Mouse (Mus musculus): ENCODE data around the gene Pus1. TPM values are rescaled to one million over a fixed set of nuclear protein-coding genes. Genes with fewer than 3 reads are reported as not detected.

Gene Pus1
- polyA plus RNA-seq, 1 experiment from 2014 or later = 31.3 TPM

GRCm38 (mm10) chr5:110806676-110807075 is 26.2 kb upstream of the Pus1 start:
- Histone ChIP-seq H3K27ac (ENCODE audit: low read length) (no peak overlapping the region), H3K4me3 (ENCODE audit: low read length) (no peak overlapping the region), H3K27me3 (ENCODE audit: control insufficient read depth, insufficient read depth, low read length) (no peaks in the 10 kb centered on the region), H3K36me3 (ENCODE audit: control insufficient read depth, insufficient read depth) (peaks cover 11% of the 10 kb centered on the region), H3K4me1 (ENCODE audit: control insufficient read depth, insufficient read depth, low read length) (peaks cover 36% of the 10 kb centered on the region), H3K4me2 (ENCODE audit: low read depth, low read length) (no peak overlapping the region), H3K9me3 (replicated peaks; ENCODE audit: control insufficient read depth, low read length) (no peaks in the 10 kb centered on the region), H3K9ac (ENCODE audit: low read length) (no peak overlapping the region)
- 78% methylated on average over 1 of the region's 1 CpGs for WGBS
- ATAC-seq (replicated peaks; ENCODE audit: extremely low read depth, insufficient read depth, low FRiP score) = no peak

- Histone ChIP-seq H3K27ac (ENCODE audit: low read length) (no peak overlapping the region), H3K4me1 (ENCODE audit: control insufficient read depth, insufficient read depth, low read length) (peaks cover 36% of the 10 kb centered on the region), H3K27me3 (ENCODE audit: control insufficient read depth, insufficient read depth, low read length) (no peaks in the 10 kb centered on the region), H3K4me3 (ENCODE audit: low read length) (no peak overlapping the region), H3K4me2 (ENCODE audit: low read depth, low read length) (no peak overlapping the region), H3K9me3 (replicated peaks; ENCODE audit: control insufficient read depth, low read length) (no peaks in the 10 kb centered on the region), H3K9ac (ENCODE audit: low read length) (no peak overlapping the region), H3K36me3 (ENCODE audit: control insufficient read depth, insufficient read depth) (peaks cover 11% of the 10 kb centered on the region)
- WGBS = 80% methylated on average over 4 of the region's 4 CpGs
- ATAC-seq (replicated peaks; ENCODE audit: extremely low read depth, insufficient read depth, low FRiP score) = no peak
These were observed 25.7 kb upstream of the Pus1 start for GRCm38 (mm10) chr5:110806154-110806553.

GRCm38 (mm10) chr5:110804012-110804743 is 23.7 kb upstream of the Pus1 start:
- ATAC-seq (replicated peaks; ENCODE audit: extremely low read depth, insufficient read depth, low FRiP score) = no peak
- no peak overlapping the region for H3K4me2 ChIP-seq (ENCODE audit: low read depth, low read length)

GRCm38 (mm10) chr5:110802809-110803208 is 22.4 kb upstream of the Pus1 start:
- Histone ChIP-seq H3K27ac (ENCODE audit: low read length) (no peak overlapping the region), H3K4me2 (ENCODE audit: low read depth, low read length) (no peak overlapping the region), H3K27me3 (ENCODE audit: control insufficient read depth, insufficient read depth, low read length) (no peaks in the 10 kb centered on the region), H3K4me1 (ENCODE audit: control insufficient read depth, insufficient read depth, low read length) (peaks cover 35% of the 10 kb centered on the region), H3K9me3 (replicated peaks; ENCODE audit: control insufficient read depth, low read length) (no peaks in the 10 kb centered on the region), H3K9ac (ENCODE audit: low read length) (no peak overlapping the region), H3K36me3 (ENCODE audit: control insufficient read depth, insufficient read depth) (peaks cover 20% of the 10 kb centered on the region), H3K4me3 (ENCODE audit: low read length) (no peak overlapping the region)
- no peak for ATAC-seq (replicated peaks; ENCODE audit: extremely low read depth, insufficient read depth, low FRiP score)

More at GRCm38 (mm10) chr5:110804012-110804743, 23.7 kb upstream of the Pus1 start:
- 74% methylated on average over 7 of the region's 7 CpGs for WGBS
- Histone ChIP-seq H3K9me3 (replicated peaks; ENCODE audit: control insufficient read depth, low read length) (no peaks in the 10 kb centered on the region), H3K27ac (ENCODE audit: low read length) (no peak overlapping the region), H3K4me1 (ENCODE audit: control insufficient read depth, insufficient read depth, low read length) (peaks cover 38% of the 10 kb centered on the region), H3K4me3 (ENCODE audit: low read length) (no peak overlapping the region), H3K36me3 (ENCODE audit: control insufficient read depth, insufficient read depth) (peaks cover 11% of the 10 kb centered on the region), H3K27me3 (ENCODE audit: control insufficient read depth, insufficient read depth, low read length) (no peaks in the 10 kb centered on the region), H3K9ac (ENCODE audit: low read length) (no peak overlapping the region)

GRCm38 (mm10) chr5:110802186-110802585 is 21.7 kb upstream of the Pus1 start:
- peaks cover 22% of the 10 kb centered on the region for H3K36me3 ChIP-seq (ENCODE audit: control insufficient read depth, insufficient read depth)
- peaks cover 34% of the 10 kb centered on the region for H3K4me1 ChIP-seq (ENCODE audit: control insufficient read depth, insufficient read depth, low read length)

GRCm38 (mm10) chr5:110801036-110801624 is 20.7 kb upstream of the Pus1 start:
- WGBS = 85% methylated on average over 3 of the region's 3 CpGs
- ATAC-seq (replicated peaks; ENCODE audit: extremely low read depth, insufficient read depth, low FRiP score) = no peak
- peaks cover 28% of the 10 kb centered on the region for H3K4me1 ChIP-seq (ENCODE audit: control insufficient read depth, insufficient read depth, low read length)
- 0 out of 2 replicates have a peak overlapping the region, but pooled peaks have one; percentile 17 for H3K9ac ChIP-seq (ENCODE audit: low read length)
- H3K27ac ChIP-seq (ENCODE audit: low read length) = no peak overlapping the region
- no peak overlapping the region for H3K4me3 ChIP-seq (ENCODE audit: low read length)
- H3K36me3 ChIP-seq (ENCODE audit: control insufficient read depth, insufficient read depth) = peaks cover 24% of the 10 kb centered on the region
- H3K4me2 ChIP-seq (ENCODE audit: low read depth, low read length) = no peak overlapping the region
- H3K27me3 ChIP-seq (ENCODE audit: control insufficient read depth, insufficient read depth, low read length) = no peaks in the 10 kb centered on the region
- H3K9me3 ChIP-seq (replicated peaks; ENCODE audit: control insufficient read depth, low read length) = no peaks in the 10 kb centered on the region

More at GRCm38 (mm10) chr5:110802186-110802585, 21.7 kb upstream of the Pus1 start:
- Histone ChIP-seq H3K27ac (ENCODE audit: low read length) (no peak overlapping the region), H3K27me3 (ENCODE audit: control insufficient read depth, insufficient read depth, low read length) (no peaks in the 10 kb centered on the region), H3K9me3 (replicated peaks; ENCODE audit: control insufficient read depth, low read length) (no peaks in the 10 kb centered on the region), H3K4me3 (ENCODE audit: low read length) (no peak overlapping the region), H3K4me2 (ENCODE audit: low read depth, low read length) (no peak overlapping the region), H3K9ac (ENCODE audit: low read length) (no peak overlapping the region)
- ATAC-seq (replicated peaks; ENCODE audit: extremely low read depth, insufficient read depth, low FRiP score) = no peak
- 50% methylated on average over 4 of the region's 4 CpGs for WGBS

GRCm38 (mm10) chr5:110797696-110798095 is 17.2 kb upstream of the Pus1 start:
- Histone ChIP-seq H3K9me3 (replicated peaks; ENCODE audit: control insufficient read depth, low read length) (no peaks in the 10 kb centered on the region), H3K27me3 (ENCODE audit: control insufficient read depth, insufficient read depth, low read length) (no peaks in the 10 kb centered on the region), H3K4me1 (ENCODE audit: control insufficient read depth, insufficient read depth, low read length) (peaks cover 24% of the 10 kb centered on the region), H3K4me2 (ENCODE audit: low read depth, low read length) (no peak overlapping the region), H3K9ac (ENCODE audit: low read length) (no peak overlapping the region), H3K4me3 (ENCODE audit: low read length) (no peak overlapping the region), H3K36me3 (ENCODE audit: control insufficient read depth, insufficient read depth) (peaks cover 46% of the 10 kb centered on the region), H3K27ac (ENCODE audit: low read length) (peak overlapping the region; percentile 42)
- WGBS = 53% methylated on average over 4 of the region's 4 CpGs
- 0 out of 2 replicates have a peak, but pooled peaks have one; percentile 37 for ATAC-seq (replicated peaks; ENCODE audit: extremely low read depth, insufficient read depth, low FRiP score)

GRCm38 (mm10) chr5:110794363-110794762 is 13.9 kb upstream of the Pus1 start:
- H3K36me3 ChIP-seq (ENCODE audit: control insufficient read depth, insufficient read depth) = peaks cover 70% of the 10 kb centered on the region
- no peaks in the 10 kb centered on the region for H3K27me3 ChIP-seq (ENCODE audit: control insufficient read depth, insufficient read depth, low read length)
- WGBS = 95% methylated on average over 7 of the region's 7 CpGs
- H3K4me3 ChIP-seq (ENCODE audit: low read length) = no peak overlapping the region
- no peak overlapping the region for H3K27ac ChIP-seq (ENCODE audit: low read length)
- no peak overlapping the region for H3K9ac ChIP-seq (ENCODE audit: low read length)
- peaks cover 13% of the 10 kb centered on the region for H3K4me1 ChIP-seq (ENCODE audit: control insufficient read depth, insufficient read depth, low read length)
- no peak overlapping the region for H3K4me2 ChIP-seq (ENCODE audit: low read depth, low read length)
- no peaks in the 10 kb centered on the region for H3K9me3 ChIP-seq (replicated peaks; ENCODE audit: control insufficient read depth, low read length)
- no peak for ATAC-seq (replicated peaks; ENCODE audit: extremely low read depth, insufficient read depth, low FRiP score)

GRCm38 (mm10) chr5:110788684-110789083 is 8.2 kb upstream of the Pus1 start:
- Histone ChIP-seq H3K9ac (ENCODE audit: low read length) (no peak overlapping the region), H3K27me3 (ENCODE audit: control insufficient read depth, insufficient read depth, low read length) (no peaks in the 10 kb centered on the region), H3K36me3 (ENCODE audit: control insufficient read depth, insufficient read depth) (peaks cover 66% of the 10 kb centered on the region), H3K4me2 (ENCODE audit: low read depth, low read length) (no peak overlapping the region), H3K4me3 (ENCODE audit: low read length) (no peak overlapping the region), H3K9me3 (replicated peaks; ENCODE audit: control insufficient read depth, low read length) (no peaks in the 10 kb centered on the region), H3K27ac (ENCODE audit: low read length) (no peak overlapping the region), H3K4me1 (ENCODE audit: control insufficient read depth, insufficient read depth, low read length) (no peaks in the 10 kb centered on the region)
- 57% methylated on average over 5 of the region's 5 CpGs for WGBS
- ATAC-seq (replicated peaks; ENCODE audit: extremely low read depth, insufficient read depth, low FRiP score) = no peak; the same call in 1 of the 2 replicates

Data from heart, embryonic 16.5 days (tissue).